Mouse (Mus musculus) macrophage (primary cell): ENCODE measurements around the gene Pgpep1. TPM values are rescaled to one million over a fixed set of nuclear protein-coding genes. Genes with fewer than 3 reads are reported as not detected.

Source experiments
- H3K27ac ChIP-seq: fragments of 350-480 bp; formaldehyde crosslinking; 2 replicates; pipeline ENCODE4 v1.9.0; 2021
- H3K36me3 ChIP-seq: fragments of 350-480 bp; formaldehyde crosslinking; 2 replicates; pipeline ENCODE4 v1.9.0; 2021; ENCODE audit errors: inconsistent target
- H3K4me3 ChIP-seq: fragments of 350-480 bp; formaldehyde crosslinking; 2 replicates; pipeline ENCODE4 v1.9.0; 2021; ENCODE audit errors: inconsistent target
- H3K79me2 ChIP-seq: fragments of 350-480 bp; formaldehyde crosslinking; 2 replicates; pipeline ENCODE4 v1.9.0; 2021; ENCODE audit errors: inconsistent target
- WGBS: methylation state at CpG from one replicate; pipeline ENCODE4 v1.1.7; 2026; ENCODE audit warnings: inconsistent platforms; ENCODE audit not compliant: missing documents; 5-methylcytosine and 5-hydroxymethylcytosine counted together
- polyA plus RNA-seq: library from polyadenylated mRNA; stranded (reverse); fragments of 250-400 nt; gene quantifications from 3 replicates; pipeline ENCODE4 v1.2.4, GENCODE M21; 2018; ENCODE audit warnings: inconsistent platforms

The Pgpep1 gene
- polyA plus RNA-seq, 1 experiment from 2014 or later, result 57.8 TPM

GRCm38 (mm10) chr8:70659604-70660272 is 450 bp downstream of the Pgpep1 start:
- WGBS, result 2% methylated on average over 38 of the region's 44 CpGs
- H3K79me2 ChIP-seq, result peaks cover 41% of the 10 kb centered on the region
- H3K36me3 ChIP-seq, result peaks cover 23% of the 10 kb centered on the region; the same call in 1 of the 2 replicates
- H3K4me3 ChIP-seq, result peak overlapping the region; percentile 91
- peak overlapping the region; percentile 69 for H3K27ac ChIP-seq

DNA sequence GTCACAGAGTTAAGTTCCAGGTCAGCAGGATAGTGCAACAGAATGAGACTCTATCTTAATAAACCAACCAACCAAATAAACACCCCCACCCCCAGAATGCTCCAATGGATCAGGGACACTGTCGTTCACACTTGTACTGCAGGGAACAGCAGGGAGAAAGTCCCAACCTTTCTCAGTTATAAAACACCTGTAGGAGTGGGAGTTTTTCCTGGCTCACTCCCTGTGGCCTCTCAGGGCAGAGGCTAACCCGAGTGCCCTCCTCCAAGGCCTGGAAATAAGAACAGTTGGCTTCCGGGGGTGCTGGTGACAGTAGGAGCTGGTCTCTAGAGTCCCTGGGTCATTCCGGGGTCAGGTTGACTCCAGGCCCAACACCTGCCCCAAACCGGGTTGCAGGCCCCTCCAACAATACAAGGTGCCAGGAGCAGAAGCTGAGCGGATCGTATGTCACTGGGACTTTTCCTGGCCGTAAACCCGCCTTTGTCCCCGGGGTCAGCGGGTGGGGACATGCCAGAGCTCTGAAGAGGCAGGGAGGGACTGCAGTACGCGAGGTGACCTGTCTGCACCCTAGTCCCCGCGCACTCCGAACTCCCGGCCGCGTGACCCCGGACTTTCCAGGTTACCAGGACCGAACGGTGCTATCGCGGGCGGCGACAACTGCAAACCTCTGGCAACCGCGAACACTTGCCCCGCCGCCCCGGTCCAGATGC is 1.1 kb downstream of the Pgpep1 start:
- peaks cover 23% of the 10 kb centered on the region; the same call in 1 of the 2 replicates for H3K36me3 ChIP-seq
- peaks cover 41% of the 10 kb centered on the region for H3K79me2 ChIP-seq
- peak overlapping the region; percentile 69 for H3K27ac ChIP-seq
- 2% methylated on average over 31 of the region's 31 CpGs for WGBS
- peak overlapping the region; percentile 91 for H3K4me3 ChIP-seq

DNA sequence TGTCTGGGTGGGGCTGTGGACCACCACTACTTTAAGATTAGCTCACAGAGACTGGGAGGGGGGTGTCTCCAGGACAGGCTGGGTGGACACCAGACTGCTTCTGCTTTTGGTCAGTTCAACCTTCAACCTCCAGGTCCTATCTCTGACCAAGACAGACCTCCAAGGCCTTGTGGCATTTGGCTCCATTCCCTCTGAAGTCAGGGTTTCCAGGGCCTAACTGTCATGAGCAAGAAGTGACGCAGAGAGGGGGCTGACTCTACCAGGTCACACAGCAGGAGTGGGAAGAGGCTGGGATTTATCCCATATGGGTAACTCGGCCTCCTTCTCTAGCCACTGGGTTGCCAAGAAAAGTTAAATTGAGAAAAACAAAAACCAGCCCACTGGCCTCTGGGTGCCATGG is 2.4 kb downstream of the Pgpep1 start:
- H3K4me3 ChIP-seq, result peak overlapping the region; percentile 91; the same call in 1 of the 2 replicates
- 100% methylated on average over 2 of the region's 2 CpGs for WGBS
- peaks cover 23% of the 10 kb centered on the region; the same call in 1 of the 2 replicates for H3K36me3 ChIP-seq
- H3K79me2 ChIP-seq, result peaks cover 43% of the 10 kb centered on the region
- H3K27ac ChIP-seq, result no peak overlapping the region

GRCm38 (mm10) chr8:70657214-70657613 is 3.0 kb downstream of the Pgpep1 start:
- Histone ChIP-seq H3K36me3 (peaks cover 27% of the 10 kb centered on the region; the same call in 1 of the 2 replicates), H3K27ac (no peak overlapping the region), H3K79me2 (peaks cover 48% of the 10 kb centered on the region), H3K4me3 (no peak overlapping the region)
- 96% methylated on average over 3 of the region's 3 CpGs for WGBS

DNA sequence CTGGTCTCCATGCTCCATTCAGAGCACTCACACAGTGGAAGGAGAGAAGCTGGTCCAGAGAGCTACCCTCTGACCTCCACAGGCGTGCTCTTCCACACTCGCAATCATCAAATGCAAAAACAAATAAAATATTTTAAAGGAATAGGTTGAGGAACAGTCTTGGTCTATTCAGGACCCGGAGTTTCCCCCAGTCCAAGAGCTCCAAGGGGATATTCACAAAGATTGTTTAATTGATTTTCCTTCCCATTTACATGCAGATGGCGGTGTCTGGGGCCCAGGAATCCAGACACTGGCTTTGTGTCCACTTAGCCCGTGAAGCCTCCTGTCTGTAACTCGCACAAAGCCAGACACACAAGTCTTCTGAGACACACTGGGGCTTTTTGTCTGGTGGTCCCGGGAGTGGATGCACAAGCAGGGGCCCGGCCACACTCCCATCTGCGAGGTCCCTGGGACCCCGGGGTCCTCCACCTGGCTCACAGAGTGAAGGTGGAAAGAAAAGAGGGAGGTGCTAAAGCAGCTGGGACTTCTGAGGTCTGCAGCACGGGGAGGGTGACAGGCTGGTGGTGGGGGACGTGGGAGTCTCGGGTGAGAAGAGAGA is 3.9 kb downstream of the Pgpep1 start:
- Histone ChIP-seq H3K36me3 (peaks cover 34% of the 10 kb centered on the region; the same call in 1 of the 2 replicates), H3K4me3 (no peak overlapping the region), H3K79me2 (peaks cover 49% of the 10 kb centered on the region), H3K27ac (no peak overlapping the region)
- WGBS, result 93% methylated on average over 13 of the region's 13 CpGs

- peaks cover 34% of the 10 kb centered on the region; the same call in 1 of the 2 replicates for H3K36me3 ChIP-seq
- 93% methylated on average over 2 of the region's 2 CpGs for WGBS
Observed at GRCm38 (mm10) chr8:70655469-70655868, 4.7 kb downstream of the Pgpep1 start.

DNA sequence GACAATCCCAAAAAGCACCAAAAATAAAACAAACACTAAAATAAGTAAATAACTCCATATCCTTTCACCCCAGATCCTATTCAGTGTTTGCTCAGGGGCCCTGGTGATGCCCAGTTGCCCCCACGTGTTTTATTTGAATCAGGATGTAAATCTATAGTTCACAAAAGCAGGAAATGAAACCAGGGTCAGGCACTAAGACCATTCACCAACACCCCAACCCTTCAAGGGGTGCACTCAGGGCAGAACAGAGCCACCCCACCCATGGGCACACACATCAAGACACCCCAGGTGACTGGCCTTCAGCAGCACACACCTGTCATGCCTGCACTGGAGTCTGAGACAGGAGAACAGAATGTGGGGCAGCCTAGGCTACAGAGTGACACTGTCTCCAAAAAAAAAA is 6.1 kb downstream of the Pgpep1 start:
- WGBS, result 0% methylated on average over 1 of the region's 1 CpGs

More at GRCm38 (mm10) chr8:70655469-70655868, 4.7 kb downstream of the Pgpep1 start:
- H3K27ac ChIP-seq, result no peak overlapping the region
- no peak overlapping the region for H3K4me3 ChIP-seq
- peaks cover 49% of the 10 kb centered on the region for H3K79me2 ChIP-seq

DNA sequence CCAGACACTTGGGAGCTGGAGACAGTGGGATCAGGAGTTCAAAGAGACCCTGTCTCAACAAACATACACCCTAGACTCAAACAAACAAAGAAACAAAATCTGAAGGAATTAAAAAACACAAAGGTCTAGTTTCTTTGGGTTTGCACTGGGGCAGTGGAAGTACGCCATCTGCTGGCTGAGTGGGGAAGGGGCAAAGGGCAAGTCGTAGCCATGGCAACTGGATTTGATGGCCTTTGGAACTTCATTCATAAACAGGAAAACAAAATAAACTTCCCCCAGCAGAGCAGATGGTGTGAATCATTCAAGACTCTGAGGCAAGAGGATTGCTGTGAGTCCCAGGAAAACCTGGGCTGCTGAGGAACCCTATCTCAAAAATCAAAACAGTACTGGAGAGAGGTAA is 7.0 kb downstream of the Pgpep1 start:
- Histone ChIP-seq H3K36me3 (peaks cover 34% of the 10 kb centered on the region; the same call in 1 of the 2 replicates), H3K27ac (peak overlapping the region; percentile 42), H3K4me3 (no peak overlapping the region), H3K79me2 (peaks cover 41% of the 10 kb centered on the region)
- 31% methylated on average over 2 of the region's 2 CpGs for WGBS

More for the DNA sequence above, 6.1 kb downstream of the Pgpep1 start:
- Histone ChIP-seq H3K36me3 (peaks cover 34% of the 10 kb centered on the region; the same call in 1 of the 2 replicates), H3K79me2 (peaks cover 50% of the 10 kb centered on the region), H3K27ac (peak overlapping the region; percentile 35), H3K4me3 (no peak overlapping the region)

GRCm38 (mm10) chr8:70650351-70650750 is 9.8 kb downstream of the Pgpep1 start:
- peak overlapping the region; percentile 98 for H3K27ac ChIP-seq
- 95% methylated on average over 15 of the region's 17 CpGs for WGBS
- peaks cover 15% of the 10 kb centered on the region; the same call in 1 of the 2 replicates for H3K79me2 ChIP-seq
- H3K36me3 ChIP-seq, result peaks cover 14% of the 10 kb centered on the region; the same call in 1 of the 2 replicates
- no peak overlapping the region for H3K4me3 ChIP-seq

- H3K79me2 ChIP-seq, result peaks cover 11% of the 10 kb centered on the region; the same call in 1 of the 2 replicates
- H3K36me3 ChIP-seq, result peaks cover 10% of the 10 kb centered on the region; the same call in 1 of the 2 replicates
- H3K27ac ChIP-seq, result peak overlapping the region; percentile 98
- 37% methylated on average over 4 of the region's 4 CpGs for WGBS
- H3K4me3 ChIP-seq, result no peak overlapping the region
Observed at GRCm38 (mm10) chr8:70649324-70649723, 10.9 kb downstream of the Pgpep1 start.

DNA sequence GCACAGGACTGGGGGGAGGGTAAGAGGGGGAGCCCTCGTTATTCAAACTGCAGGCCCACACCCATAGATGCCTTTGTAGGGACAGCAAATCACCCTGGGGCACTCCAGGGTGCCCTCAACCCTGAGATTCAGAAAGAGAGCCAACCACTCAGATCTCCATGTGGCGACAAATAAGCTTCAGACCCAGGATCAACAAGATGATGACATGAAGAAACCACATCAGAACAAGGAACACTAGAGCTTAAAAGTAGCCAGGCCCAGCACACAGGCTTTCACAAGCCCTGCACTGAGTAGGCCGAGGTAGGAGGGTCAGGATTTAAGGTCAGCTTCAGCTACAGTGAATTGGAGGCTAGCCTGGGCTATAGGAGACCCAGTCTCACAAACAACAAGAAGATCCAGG is 11.3 kb downstream of the Pgpep1 start:
- peak overlapping the region; percentile 98 for H3K27ac ChIP-seq
- 62% methylated on average over 3 of the region's 3 CpGs for WGBS
- H3K79me2 ChIP-seq, result peaks cover 11% of the 10 kb centered on the region; the same call in 1 of the 2 replicates
- peaks cover 10% of the 10 kb centered on the region; the same call in 1 of the 2 replicates for H3K36me3 ChIP-seq
- no peak overlapping the region for H3K4me3 ChIP-seq

DNA sequence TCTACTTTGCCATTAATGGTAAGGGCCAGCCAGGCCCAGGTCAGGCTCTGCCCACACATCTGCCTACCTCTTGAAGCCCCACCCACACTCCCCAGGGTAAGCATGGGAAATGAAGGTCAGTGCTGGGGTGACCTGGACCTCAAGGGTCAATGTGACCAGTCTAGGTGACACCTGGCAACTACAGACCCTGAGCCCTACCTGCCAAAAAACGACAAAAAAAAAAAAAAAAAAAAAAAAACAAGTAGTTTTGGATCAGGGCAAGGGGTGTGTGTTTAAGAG is 12.1 kb downstream of the Pgpep1 start:
- H3K36me3 ChIP-seq, result peaks cover 10% of the 10 kb centered on the region; the same call in 1 of the 2 replicates
- H3K4me3 ChIP-seq, result no peak overlapping the region
- peak overlapping the region; percentile 98 for H3K27ac ChIP-seq
- peaks cover 11% of the 10 kb centered on the region; the same call in 1 of the 2 replicates for H3K79me2 ChIP-seq
- 80% methylated on average over 1 of the region's 1 CpGs for WGBS

GRCm38 (mm10) chr8:70647343-70648163 is 12.6 kb downstream of the Pgpep1 start:
- H3K79me2 ChIP-seq, result peaks cover 7% of the 10 kb centered on the region; the same call in 1 of the 2 replicates
- H3K36me3 ChIP-seq, result peaks cover 9% of the 10 kb centered on the region; the same call in 1 of the 2 replicates
- no peak overlapping the region for H3K4me3 ChIP-seq
- WGBS, result 84% methylated on average over 8 of the region's 8 CpGs
- peak overlapping the region; percentile 98 for H3K27ac ChIP-seq

DNA sequence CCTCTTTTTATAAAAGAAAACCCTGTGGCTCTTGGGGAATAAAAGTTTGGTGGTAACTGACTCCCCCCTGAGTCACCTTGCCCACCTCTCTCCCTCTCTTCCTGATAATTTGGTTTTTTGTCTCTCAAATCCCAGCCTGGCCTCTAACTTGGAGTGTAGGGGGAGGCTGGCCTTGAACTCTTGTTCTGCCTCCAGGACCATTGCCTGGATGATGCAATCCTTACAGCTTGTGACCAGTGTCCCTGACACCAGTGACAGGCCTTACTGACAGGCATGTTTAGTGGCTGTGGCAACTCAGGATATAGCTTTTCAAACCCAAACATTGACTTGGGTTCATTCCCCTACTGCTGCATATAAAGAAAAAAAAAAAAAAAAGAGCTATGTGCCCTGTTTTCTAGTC is 13.4 kb downstream of the Pgpep1 start:
- Histone ChIP-seq H3K27ac (peak overlapping the region; percentile 98), H3K79me2 (peaks cover 4% of the 10 kb centered on the region; the same call in 1 of the 2 replicates), H3K36me3 (peaks cover 2% of the 10 kb centered on the region; the same call in 1 of the 2 replicates), H3K4me3 (no peak overlapping the region)
